Mouse (Mus musculus) midbrain, embryonic 11.5 days (tissue): ENCODE results near the gene Tmem82. TPM values are rescaled to one million over a fixed set of nuclear protein-coding genes. Genes with fewer than 3 reads are reported as not detected.

Source experiments
- ATAC-seq: fragments of 200-750 bp; cut with Nextera tagmentation; 2 replicates; pipeline ENCODE4 v1.8.0; 2017; ENCODE audit warnings: moderate TSS enrichment, moderate library complexity; ENCODE audit not compliant: low FRiP score
- DNase-seq: peaks from one replicate; pipeline ENCODE4 v3.0.0; 2015; ENCODE audit warnings: low spot score; ENCODE audit errors: missing footprints
- H3K27ac ChIP-seq: fragments of 300-500 bp; sonication (generic); 2 replicates; pipeline ENCODE4 v1.5.1; 2014; ENCODE audit warnings: low read depth, low read length
- H3K27me3 ChIP-seq: fragments of 300-500 bp; sonication (generic); 2 replicates; pipeline ENCODE4 v1.6.1; 2014; ENCODE audit warnings: mild to moderate bottlenecking, low read length, moderate library complexity, mixed read lengths; ENCODE audit not compliant: control insufficient read depth, insufficient read depth
- H3K36me3 ChIP-seq: fragments of 300-500 bp; sonication (generic); 2 replicates; pipeline ENCODE4 v1.6.1; 2014; ENCODE audit warnings: mild to moderate bottlenecking, low read length, moderate library complexity, mixed read lengths; ENCODE audit not compliant: control insufficient read depth, insufficient read depth
- H3K4me1 ChIP-seq: fragments of 300-500 bp; sonication (generic); 2 replicates; pipeline ENCODE4 v1.6.1; 2014; ENCODE audit warnings: low read length; ENCODE audit not compliant: control insufficient read depth, insufficient read depth
- H3K4me2 ChIP-seq: fragments of 300-500 bp; sonication (generic); 2 replicates; pipeline ENCODE4 v1.6.1; 2014; ENCODE audit warnings: mild to moderate bottlenecking, moderate library complexity
- H3K4me3 ChIP-seq: fragments of 300-500 bp; sonication (generic); 2 replicates; pipeline ENCODE4 v1.5.1; 2014; ENCODE audit warnings: low read depth, low read length
- H3K9ac ChIP-seq: fragments of 300-500 bp; sonication (generic); 2 replicates; pipeline ENCODE4 v1.6.1; 2014; ENCODE audit warnings: low read length
- H3K9me3 ChIP-seq: fragments of 300-500 bp; sonication (generic); 2 replicates; pipeline ENCODE4 v1.6.1; 2016; ENCODE audit warnings: low read length; ENCODE audit not compliant: control insufficient read depth
- WGBS: fragments of 180-500 bp; shearing (Covaris S2); extraction: QIAGEN DNeasy Blood & Tissue Kit; methylation state at CpG from one replicate; pipeline ENCODE4 v1.1.7; 2014; 5-methylcytosine and 5-hydroxymethylcytosine counted together
- polyA plus RNA-seq: library from polyadenylated mRNA; unstranded; fragments of >200 nt; fragmentation: Nextera tagmentation; extraction: Ambion mirVana; gene quantifications from 2 replicates; pipeline ENCODE4 v1.2.1, GENCODE M21; 2014

The Tmem82 gene
- polyA plus RNA-seq, 1 experiment from 2014 or later, result 0.48 TPM

DNA sequence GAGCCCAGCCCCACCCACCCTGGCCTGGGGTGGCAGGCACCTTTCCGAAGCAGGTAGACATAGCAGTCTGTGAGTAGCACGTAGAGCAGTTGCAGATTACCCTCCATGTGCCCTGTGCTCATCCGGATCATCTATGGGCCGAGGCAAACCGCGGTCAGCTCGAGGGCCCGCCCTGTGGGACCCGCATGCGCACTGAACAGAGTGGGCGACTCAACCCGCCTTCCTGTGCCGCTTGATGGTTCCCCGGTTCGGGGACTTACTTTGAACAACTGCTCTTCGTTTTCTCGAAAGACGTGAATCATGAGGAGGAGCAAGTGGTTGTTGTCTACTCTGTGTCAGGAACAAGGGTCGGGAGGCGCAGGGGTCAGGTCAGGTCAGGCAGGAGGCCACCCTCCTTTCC lies 12.8 kb upstream of the Tmem82 start:
- H3K9me3 ChIP-seq, result no peaks in the 10 kb centered on the region
- no peaks in the 10 kb centered on the region for H3K27me3 ChIP-seq
- DNase-seq (no peak), ATAC-seq (no peak)
- no peaks in the 10 kb centered on the region for H3K4me1 ChIP-seq
- peaks cover 32% of the 10 kb centered on the region for H3K36me3 ChIP-seq
- H3K4me2 ChIP-seq, result no peak overlapping the region
- H3K9ac ChIP-seq, result no peak overlapping the region
- 94% methylated on average over 20 of the region's 20 CpGs for WGBS
- no peak overlapping the region for H3K4me3 ChIP-seq
- H3K27ac ChIP-seq, result no peak overlapping the region

DNA sequence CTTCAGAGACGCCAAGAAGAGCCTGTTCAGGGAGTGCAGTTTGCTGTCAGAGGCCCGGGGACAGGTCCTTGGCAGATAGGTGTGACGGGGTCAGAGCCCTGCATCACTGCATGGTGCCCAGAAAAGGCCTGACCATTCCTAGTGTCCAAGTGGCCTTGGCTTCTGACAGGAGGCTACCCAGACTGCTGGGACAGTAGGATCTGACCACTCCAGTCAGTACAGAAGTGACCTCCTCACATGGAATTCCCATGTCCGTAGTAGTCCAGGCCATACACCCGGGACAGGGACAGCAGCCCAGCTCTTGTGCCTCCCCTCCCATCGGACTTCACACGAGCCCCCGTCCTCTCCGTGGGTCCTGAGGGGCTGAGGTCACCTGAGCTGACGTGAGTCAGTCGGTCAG lies 11.6 kb upstream of the Tmem82 start:
- no peaks in the 10 kb centered on the region for H3K4me1 ChIP-seq
- H3K36me3 ChIP-seq, result peaks cover 33% of the 10 kb centered on the region
- no peak overlapping the region for H3K4me2 ChIP-seq
- no peak overlapping the region for H3K9ac ChIP-seq
- WGBS, result 91% methylated on average over 11 of the region's 11 CpGs
- ATAC-seq (no peak), DNase-seq (no peak)
- H3K27ac ChIP-seq, result no peak overlapping the region
- H3K4me3 ChIP-seq, result no peak overlapping the region
- no peaks in the 10 kb centered on the region for H3K27me3 ChIP-seq
- no peaks in the 10 kb centered on the region for H3K9me3 ChIP-seq

DNA sequence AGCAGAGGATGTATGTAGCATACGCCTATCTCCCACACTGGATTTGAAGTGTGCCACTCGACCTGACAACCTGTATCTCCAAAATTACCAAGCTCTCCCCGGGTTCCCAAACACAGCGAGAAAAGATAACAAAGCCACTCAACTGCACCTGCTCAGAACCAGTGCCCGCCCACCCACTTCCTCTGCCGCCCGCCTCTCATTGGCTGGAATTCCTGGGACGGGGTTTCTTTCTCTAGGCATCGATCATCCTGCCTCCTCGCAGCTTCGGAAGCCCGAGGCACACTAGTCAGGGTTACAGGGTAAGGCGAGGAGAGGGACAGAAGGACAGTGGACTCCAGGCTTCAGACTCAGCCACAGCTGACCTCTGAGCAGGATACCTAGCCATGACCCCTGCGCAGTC lies 10.2 kb upstream of the Tmem82 start:
- no peaks in the 10 kb centered on the region for H3K9me3 ChIP-seq
- no peaks in the 10 kb centered on the region for H3K4me1 ChIP-seq
- no peaks in the 10 kb centered on the region for H3K27me3 ChIP-seq
- no peak for ATAC-seq
- 89% methylated on average over 14 of the region's 14 CpGs for WGBS
- H3K36me3 ChIP-seq, result peaks cover 33% of the 10 kb centered on the region
- H3K9ac ChIP-seq, result no peak overlapping the region
- no peak for DNase-seq
- H3K4me2 ChIP-seq, result no peak overlapping the region
- no peak overlapping the region for H3K4me3 ChIP-seq
- no peak overlapping the region for H3K27ac ChIP-seq

DNA sequence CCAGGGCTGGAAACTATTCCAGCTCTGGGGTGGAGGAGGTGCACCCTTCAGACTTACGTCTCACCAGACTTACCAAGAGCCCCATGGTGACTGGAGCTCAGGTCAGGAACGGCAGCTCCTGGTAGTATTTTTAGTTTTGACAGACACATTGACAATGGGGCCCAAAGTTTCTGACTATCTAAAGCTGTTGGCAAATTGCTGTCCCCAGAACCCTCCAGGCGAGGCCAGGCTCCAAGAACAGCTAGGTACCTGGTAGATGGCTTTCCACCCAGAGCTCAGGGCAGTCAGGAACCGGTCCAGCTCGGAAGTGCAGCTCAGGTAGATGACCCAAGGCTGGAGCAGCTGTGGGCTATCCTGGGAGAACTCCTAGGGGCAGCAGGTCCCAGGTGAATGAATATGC lies 9.1 kb upstream of the Tmem82 start:
- Histone ChIP-seq H3K9me3 (no peaks in the 10 kb centered on the region), H3K4me3 (no peak overlapping the region), H3K27ac (no peak overlapping the region), H3K36me3 (peaks cover 31% of the 10 kb centered on the region), H3K9ac (no peak overlapping the region), H3K4me1 (no peaks in the 10 kb centered on the region), H3K4me2 (no peak overlapping the region), H3K27me3 (no peaks in the 10 kb centered on the region)
- no peak for DNase-seq
- no peak for ATAC-seq
- WGBS, result 89% methylated on average over 5 of the region's 5 CpGs

DNA sequence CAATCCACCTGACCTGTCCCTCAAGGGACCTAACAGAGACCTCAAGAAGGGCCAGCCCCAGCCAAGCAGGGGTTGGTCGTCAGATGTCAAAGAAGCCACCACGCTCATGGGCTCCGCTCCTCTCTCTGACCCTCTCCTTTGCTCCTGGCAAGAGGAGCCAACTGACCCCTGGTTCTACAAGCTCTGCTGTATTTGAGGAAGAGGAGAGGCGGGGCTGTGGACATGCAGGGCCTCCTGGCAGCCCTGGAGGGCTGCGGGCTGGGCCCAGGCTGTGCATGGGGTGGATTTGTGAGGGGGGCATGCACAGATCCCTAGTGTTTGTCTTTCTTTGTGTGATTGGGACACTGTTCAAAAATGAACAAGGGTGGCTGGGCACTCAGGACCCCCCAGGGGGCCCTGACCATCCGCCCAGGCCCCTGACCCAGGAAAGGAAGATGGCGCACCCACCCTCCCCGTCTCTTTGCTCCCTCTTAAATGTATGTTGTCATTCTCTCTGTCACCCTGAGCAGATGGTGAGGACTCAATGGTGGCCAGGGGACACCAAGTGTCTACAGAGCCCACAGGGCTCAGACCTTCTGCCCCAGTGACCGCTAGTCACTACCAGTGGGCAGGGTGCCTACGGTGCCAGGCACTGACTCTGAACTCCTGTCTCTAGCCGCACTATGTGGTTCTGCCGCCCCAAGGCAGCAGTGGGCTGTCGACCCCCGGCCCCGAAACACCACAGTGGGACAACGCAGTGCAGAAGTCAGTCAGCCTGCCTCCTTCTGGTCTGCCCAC lies 7.5 kb upstream of the Tmem82 start:
- no peak overlapping the region for H3K27ac ChIP-seq
- H3K4me1 ChIP-seq, result no peaks in the 10 kb centered on the region
- ATAC-seq, result no peak
- no peak for DNase-seq
- no peak overlapping the region for H3K9ac ChIP-seq
- H3K4me3 ChIP-seq, result no peak overlapping the region
- peaks cover 18% of the 10 kb centered on the region for H3K36me3 ChIP-seq
- H3K27me3 ChIP-seq, result no peaks in the 10 kb centered on the region
- no peaks in the 10 kb centered on the region for H3K9me3 ChIP-seq
- no peak overlapping the region for H3K4me2 ChIP-seq
- WGBS, result 90% methylated on average over 16 of the region's 16 CpGs

DNA sequence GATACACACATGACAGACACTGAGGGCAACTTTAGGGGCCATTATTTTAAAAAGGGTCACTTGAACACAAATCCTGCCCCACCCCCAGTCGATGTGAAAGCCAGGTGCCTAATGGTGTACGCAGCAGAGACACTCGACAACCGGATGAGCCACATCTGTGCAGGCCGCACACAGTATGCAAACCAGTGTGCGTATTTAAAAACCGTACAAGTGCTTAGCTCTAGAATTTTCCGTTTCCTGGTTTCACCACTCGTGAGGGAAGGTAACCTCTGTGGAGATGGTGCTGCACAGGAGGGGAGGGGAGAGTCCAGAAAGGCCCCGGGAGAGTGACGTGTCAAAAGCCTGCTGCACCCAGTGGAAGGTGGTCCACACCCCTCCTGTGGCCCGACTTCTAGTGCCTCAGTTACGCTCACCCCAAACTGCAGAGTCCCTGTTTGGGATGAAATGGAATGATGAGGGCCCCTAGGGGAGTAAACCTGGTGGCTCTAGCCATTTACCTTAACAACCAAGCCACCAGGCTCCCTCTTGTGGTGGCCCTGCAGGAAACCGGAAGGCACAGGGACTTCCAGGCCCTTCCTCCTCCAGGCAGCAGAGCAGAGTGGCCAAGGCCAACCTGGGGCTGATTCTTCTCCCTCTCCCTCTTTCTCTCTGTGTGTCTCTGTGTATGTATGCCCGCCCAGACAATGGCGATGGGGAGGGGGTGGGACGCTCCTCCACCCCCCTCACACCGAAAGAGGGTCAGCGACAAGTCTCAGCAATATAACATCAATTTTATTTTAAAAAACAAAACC lies 6.7 kb upstream of the Tmem82 start:
- Histone ChIP-seq H3K4me3 (no peak overlapping the region), H3K27ac (no peak overlapping the region)

DNA sequence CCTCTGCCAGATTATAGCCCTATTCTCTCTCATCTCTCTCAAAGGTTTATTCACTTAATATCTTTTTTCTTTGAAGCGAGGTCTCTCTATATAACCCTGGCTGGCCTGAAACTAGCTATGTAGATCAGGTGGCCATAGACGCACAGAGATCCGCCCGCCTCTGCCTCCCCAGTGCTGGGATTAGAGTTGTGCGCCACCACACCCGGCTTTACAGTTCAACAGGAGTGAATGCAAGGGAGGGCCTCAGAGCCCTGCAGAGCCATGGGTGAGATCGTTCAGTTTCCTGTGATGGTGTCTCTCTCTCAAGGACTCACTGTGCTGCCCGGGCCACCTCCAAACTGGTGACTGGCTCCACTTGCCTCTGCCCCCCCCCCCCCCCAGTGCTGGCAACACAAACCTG lies 5.7 kb upstream of the Tmem82 start:
- no peak for ATAC-seq
- H3K4me2 ChIP-seq, result no peak overlapping the region
- H3K27ac ChIP-seq, result no peak overlapping the region
- peaks cover 4% of the 10 kb centered on the region; the same call in 1 of the 2 replicates for H3K36me3 ChIP-seq
- no peak overlapping the region for H3K9ac ChIP-seq
- DNase-seq, result no peak
- no peaks in the 10 kb centered on the region for H3K27me3 ChIP-seq
- no peaks in the 10 kb centered on the region for H3K4me1 ChIP-seq
- H3K4me3 ChIP-seq, result no peak overlapping the region
- WGBS, result 87% methylated on average over 8 of the region's 8 CpGs
- H3K9me3 ChIP-seq, result no peaks in the 10 kb centered on the region

More for the DNA sequence above, 6.7 kb upstream of the Tmem82 start:
- WGBS, result 80% methylated on average over 19 of the region's 19 CpGs
- H3K4me1 ChIP-seq, result no peaks in the 10 kb centered on the region
- H3K9ac ChIP-seq, result no peak overlapping the region
- peaks cover 13% of the 10 kb centered on the region for H3K36me3 ChIP-seq
- no peaks in the 10 kb centered on the region for H3K27me3 ChIP-seq
- DNase-seq (no peak), ATAC-seq (no peak)
- H3K4me2 ChIP-seq, result no peak overlapping the region
- no peaks in the 10 kb centered on the region for H3K9me3 ChIP-seq

DNA sequence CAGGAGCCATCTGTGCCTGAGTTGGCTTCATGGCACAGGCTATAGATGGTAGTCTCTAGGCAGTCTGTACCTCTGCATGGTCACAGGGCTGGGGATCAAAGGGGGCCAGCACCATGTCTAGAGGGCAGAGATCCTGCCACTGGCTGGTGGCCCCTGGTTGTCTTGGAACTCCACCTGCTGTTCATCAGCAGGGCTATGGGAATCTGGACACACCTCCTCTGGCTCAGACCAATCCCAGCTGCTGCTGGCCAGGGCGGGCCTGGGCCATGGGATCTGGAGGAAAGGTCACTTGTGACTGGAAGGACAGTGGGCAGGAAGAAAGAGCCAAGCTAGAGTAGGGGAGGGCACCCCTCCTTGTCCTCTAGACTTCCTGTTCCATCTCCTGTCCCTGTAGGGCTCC lies 5.2 kb upstream of the Tmem82 start, which contains the start of gene Slc25a34:
Gene Slc25a34, minus strand, starts transcription at position 156 of the 400 bp plus-strand sequence.
- no peaks in the 10 kb centered on the region for H3K27me3 ChIP-seq
- ATAC-seq, result no peak
- no peak within 1 kb of the TSS for H3K4me3 ChIP-seq
- no peak for DNase-seq
- WGBS, result 56% methylated on average over 1 of the region's 1 CpGs
- H3K4me1 ChIP-seq, result no peaks in the 10 kb centered on the region
- H3K4me2 ChIP-seq, result no peak within 1 kb of the TSS
- H3K36me3 ChIP-seq, result peaks cover 4% of the 10 kb centered on the region; the same call in 1 of the 2 replicates
- H3K27ac ChIP-seq, result no peak within 1 kb of the TSS
- no peak within 1 kb of the TSS for H3K9ac ChIP-seq
- H3K9me3 ChIP-seq, result no peaks in the 10 kb centered on the region

DNA sequence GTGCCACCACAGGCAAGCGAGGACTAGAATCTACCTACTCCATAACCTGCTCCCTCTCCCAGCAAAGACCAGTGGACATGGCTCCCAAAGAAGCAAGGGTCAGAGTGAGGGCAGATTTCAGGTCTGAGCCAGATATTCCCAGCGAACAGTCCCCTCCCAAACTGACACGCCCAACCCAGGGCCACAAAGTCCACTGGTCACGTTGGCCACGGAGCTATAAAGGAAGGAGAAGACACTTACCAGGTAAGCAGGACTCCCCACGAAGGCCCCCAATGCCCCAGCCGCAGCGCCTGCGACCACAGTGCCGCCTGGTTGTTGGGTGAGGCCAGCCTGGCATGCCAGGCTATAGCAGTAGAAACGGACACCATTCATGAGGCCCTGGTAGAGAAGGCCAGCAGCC lies 4.6 kb upstream of the Tmem82 start:
- no peak overlapping the region for H3K4me2 ChIP-seq
- no peaks in the 10 kb centered on the region; the same call in 1 of the 2 replicates for H3K27me3 ChIP-seq
- H3K9me3 ChIP-seq, result no peaks in the 10 kb centered on the region
- DNase-seq (no peak), ATAC-seq (no peak)
- H3K36me3 ChIP-seq, result peaks cover 4% of the 10 kb centered on the region; the same call in 1 of the 2 replicates
- no peak overlapping the region for H3K9ac ChIP-seq
- no peak overlapping the region for H3K27ac ChIP-seq
- 91% methylated on average over 11 of the region's 11 CpGs for WGBS
- no peak overlapping the region for H3K4me3 ChIP-seq
- peaks cover 1% of the 10 kb centered on the region; the same call in 1 of the 2 replicates for H3K4me1 ChIP-seq
